Mouse (Mus musculus): Measurements from ENCODE around the gene Ms4a4d. TPM values are rescaled to one million over a fixed set of nuclear protein-coding genes. Genes with fewer than 3 reads are reported as not detected.
"Not testable (repeated sequence)": the region's sequence is repeated elsewhere in the genome, so short reads cannot be mapped to it uniquely, and the experiment has no call there.

Ms4a4d gene
- polyA plus RNA-seq, 1 experiment: 8.6 TPM

- Histone ChIP-seq H3K27me3 (ENCODE audit: control insufficient read depth, insufficient read depth, low read length) (no peaks in the 10 kb centered on the region), H3K36me3 (ENCODE audit: control insufficient read depth, insufficient read depth, low read length) (no peaks in the 10 kb centered on the region), H3K27ac (ENCODE audit: insufficient read depth, low read length) (no peak overlapping the region), H3K4me1 (ENCODE audit: control insufficient read depth, insufficient read depth, insufficient read length) (no peaks in the 10 kb centered on the region), H3K4me3 (ENCODE audit: extremely low read depth, insufficient read depth, insufficient read length) (no peak overlapping the region)
- 95% methylated on average over 5 of the region's 5 CpGs for WGBS
- TF ChIP-seq POLR2A (IDR thresholded peaks at IDR 0.05; ENCODE audit: low read depth, low read length) (no peak), CTCF (IDR thresholded peaks at IDR 0.05; ENCODE audit: extremely low read depth, insufficient read depth, insufficient read length, insufficient replicate concordance) (no peak)
- DNase-seq (ENCODE audit: low read depth in 1 of 2, low spot score in 2 of 2): no peak
Measured at GRCm38 (mm10) chr19:11554726-11555125, 18.1 kb downstream of the Ms4a4d start.

- H3K36me3 ChIP-seq (ENCODE audit: control insufficient read depth, insufficient read depth, low read length); DNase-seq (ENCODE audit: low read depth in 1 of 2, low spot score in 2 of 2); H3K4me3 ChIP-seq (ENCODE audit: extremely low read depth, insufficient read depth, insufficient read length); H3K4me1 ChIP-seq (ENCODE audit: control insufficient read depth, insufficient read depth, insufficient read length); H3K27ac ChIP-seq (ENCODE audit: insufficient read depth, low read length); H3K27me3 ChIP-seq (ENCODE audit: control insufficient read depth, insufficient read depth, low read length): not testable (repeated sequence)
Measured at GRCm38 (mm10) chr19:11559560-11559959, 23.0 kb downstream of the Ms4a4d start.

- TF ChIP-seq POLR2A (IDR thresholded peaks at IDR 0.05; ENCODE audit: low read depth, low read length) (no peak), CTCF (IDR thresholded peaks at IDR 0.05; ENCODE audit: extremely low read depth, insufficient read depth, insufficient read length, insufficient replicate concordance) (no peak)
- Histone ChIP-seq H3K4me3 (ENCODE audit: extremely low read depth, insufficient read depth, insufficient read length) (no peak overlapping the region), H3K27me3 (ENCODE audit: control insufficient read depth, insufficient read depth, low read length) (no peaks in the 10 kb centered on the region), H3K27ac (ENCODE audit: insufficient read depth, low read length) (no peak overlapping the region), H3K36me3 (ENCODE audit: control insufficient read depth, insufficient read depth, low read length) (no peaks in the 10 kb centered on the region), H3K4me1 (ENCODE audit: control insufficient read depth, insufficient read depth, insufficient read length) (no peaks in the 10 kb centered on the region)
- DNase-seq (ENCODE audit: low read depth in 1 of 2, low spot score in 2 of 2): no peak
- WGBS: 95% methylated on average over 8 of the region's 8 CpGs
Measured at GRCm38 (mm10) chr19:11574965-11575364, 38.4 kb downstream of the Ms4a4d start.

GRCm38 (mm10) chr19:11589205-11589604 lies 52.6 kb downstream of the Ms4a4d start:
- Histone ChIP-seq H3K4me3 (ENCODE audit: extremely low read depth, insufficient read depth, insufficient read length) (no peak overlapping the region), H3K27ac (ENCODE audit: insufficient read depth, low read length) (no peak overlapping the region), H3K27me3 (ENCODE audit: control insufficient read depth, insufficient read depth, low read length) (no peaks in the 10 kb centered on the region), H3K36me3 (ENCODE audit: control insufficient read depth, insufficient read depth, low read length) (no peaks in the 10 kb centered on the region), H3K4me1 (ENCODE audit: control insufficient read depth, insufficient read depth, insufficient read length) (peaks cover 3% of the 10 kb centered on the region)
- WGBS: 24% methylated on average over 4 of the region's 4 CpGs
- DNase-seq (ENCODE audit: low read depth in 1 of 2, low spot score in 2 of 2): peak; percentile 26 to 53
- TF ChIP-seq CTCF (IDR thresholded peaks at IDR 0.05; ENCODE audit: extremely low read depth, insufficient read depth, insufficient read length, insufficient replicate concordance) (no peak), POLR2A (IDR thresholded peaks at IDR 0.05; ENCODE audit: low read depth, low read length) (no peak)

- H3K27ac ChIP-seq (ENCODE audit: insufficient read depth, low read length): no peak overlapping the region
- H3K27me3 ChIP-seq (ENCODE audit: control insufficient read depth, insufficient read depth, low read length): no peaks in the 10 kb centered on the region
- peaks cover 3% of the 10 kb centered on the region for H3K4me1 ChIP-seq (ENCODE audit: control insufficient read depth, insufficient read depth, insufficient read length)
- WGBS: 63% methylated on average over 2 of the region's 2 CpGs
- no peak for TF ChIP-seq POLR2A (IDR thresholded peaks at IDR 0.05; ENCODE audit: low read depth, low read length)
- TF ChIP-seq CTCF (IDR thresholded peaks at IDR 0.05; ENCODE audit: extremely low read depth, insufficient read depth, insufficient read length, insufficient replicate concordance): no peak
- H3K4me3 ChIP-seq (ENCODE audit: extremely low read depth, insufficient read depth, insufficient read length): no peak overlapping the region
- H3K36me3 ChIP-seq (ENCODE audit: control insufficient read depth, insufficient read depth, low read length): no peaks in the 10 kb centered on the region
- no peak for DNase-seq (ENCODE audit: low read depth in 1 of 2, low spot score in 2 of 2)
Measured at GRCm38 (mm10) chr19:11589891-11590449, 53.4 kb downstream of the Ms4a4d start.

GRCm38 (mm10) chr19:11601349-11601748 lies 64.7 kb downstream of the Ms4a4d start:
- 80% methylated on average over 3 of the region's 3 CpGs for WGBS
- no peak for TF ChIP-seq POLR2A (IDR thresholded peaks at IDR 0.05; ENCODE audit: low read depth, low read length)
- no peak for TF ChIP-seq CTCF (IDR thresholded peaks at IDR 0.05; ENCODE audit: extremely low read depth, insufficient read depth, insufficient read length, insufficient replicate concordance)

GRCm38 (mm10) chr19:11602026-11602425 lies 65.4 kb downstream of the Ms4a4d start:
- DNase-seq (ENCODE audit: low read depth in 1 of 2, low spot score in 2 of 2): peak; percentile 43 to 67

More at GRCm38 (mm10) chr19:11601349-11601748, 64.7 kb downstream of the Ms4a4d start:
- Histone ChIP-seq H3K27me3 (ENCODE audit: control insufficient read depth, insufficient read depth, low read length) (no peaks in the 10 kb centered on the region), H3K4me3 (ENCODE audit: extremely low read depth, insufficient read depth, insufficient read length) (no peak overlapping the region), H3K36me3 (ENCODE audit: control insufficient read depth, insufficient read depth, low read length) (no peaks in the 10 kb centered on the region), H3K4me1 (ENCODE audit: control insufficient read depth, insufficient read depth, insufficient read length) (peaks cover 3% of the 10 kb centered on the region; the same call in 1 of the 2 replicates), H3K27ac (ENCODE audit: insufficient read depth, low read length) (no peak overlapping the region)
- no peak for DNase-seq (ENCODE audit: low read depth in 1 of 2, low spot score in 2 of 2)

More at GRCm38 (mm10) chr19:11602026-11602425, 65.4 kb downstream of the Ms4a4d start:
- TF ChIP-seq CTCF (IDR thresholded peaks at IDR 0.05; ENCODE audit: extremely low read depth, insufficient read depth, insufficient read length, insufficient replicate concordance) (peak; percentile 76; the same call in 1 of the 2 replicates), POLR2A (IDR thresholded peaks at IDR 0.05; ENCODE audit: low read depth, low read length) (no peak)
- H3K36me3 ChIP-seq (ENCODE audit: control insufficient read depth, insufficient read depth, low read length): no peaks in the 10 kb centered on the region
- H3K27ac ChIP-seq (ENCODE audit: insufficient read depth, low read length): no peak overlapping the region
- H3K4me3 ChIP-seq (ENCODE audit: extremely low read depth, insufficient read depth, insufficient read length): no peak overlapping the region
- H3K4me1 ChIP-seq (ENCODE audit: control insufficient read depth, insufficient read depth, insufficient read length): peaks cover 3% of the 10 kb centered on the region; the same call in 1 of the 2 replicates
- H3K27me3 ChIP-seq (ENCODE audit: control insufficient read depth, insufficient read depth, low read length): no peaks in the 10 kb centered on the region
- WGBS: 94% methylated on average over 2 of the region's 2 CpGs
